Mouse (Mus musculus) naive thymus-derived CD4-positive, alpha-beta T cell, adult 2 months (primary cell): ENCODE measurements around the gene Yipf4.
"Not testable (repeated sequence)": the region's sequence is repeated elsewhere in the genome, so short reads cannot be mapped to it uniquely, and the experiment has no call there.

Experiments used
- DNase-seq: peaks from one replicate; pipeline ENCODE4 v3.0.0-alpha.2; 2011; ENCODE audit warnings: low read depth

Yipf4 gene

GRCm38 (mm10) chr17:74489024-74489900 lies at the start of gene Yipf4:
Yipf4 (plus strand) TSS chr17:74489493.
- peak; percentile 98 for DNase-seq

GRCm38 (mm10) chr17:74440486-74440885 lies 48.8 kb upstream of the Yipf4 start:
- DNase-seq = no peak

- no peak for DNase-seq
These were observed 39.5 kb upstream of the Yipf4 start for GRCm38 (mm10) chr17:74449776-74450175.

- no peak for DNase-seq
These were observed 35.4 kb upstream of the Yipf4 start for GRCm38 (mm10) chr17:74453928-74454327.

- DNase-seq = no peak
These were observed 34.6 kb upstream of the Yipf4 start for GRCm38 (mm10) chr17:74454660-74455059.

GRCm38 (mm10) chr17:74455426-74455825 lies 33.9 kb upstream of the Yipf4 start:
- no peak for DNase-seq

- no peak for DNase-seq
These were observed 32.5 kb upstream of the Yipf4 start for GRCm38 (mm10) chr17:74456825-74457224.

- peak; percentile 4 for DNase-seq
These were observed 31.2 kb upstream of the Yipf4 start for GRCm38 (mm10) chr17:74457972-74458677.

GRCm38 (mm10) chr17:74458711-74459408 lies 30.4 kb upstream of the Yipf4 start, which contains the start of gene Nlrc4:
Nlrc4 (minus strand) TSS chr17:74459142.
- peak; percentile 33 for DNase-seq

- no peak for DNase-seq
These were observed 25.8 kb upstream of the Yipf4 start for GRCm38 (mm10) chr17:74463510-74463909.

GRCm38 (mm10) chr17:74467981-74468380 lies 21.3 kb upstream of the Yipf4 start:
- not testable (repeated sequence) for DNase-seq

- not testable (repeated sequence) for DNase-seq
These were observed 19.2 kb upstream of the Yipf4 start for GRCm38 (mm10) chr17:74470133-74470532.

GRCm38 (mm10) chr17:74480361-74481069 lies 8.8 kb upstream of the Yipf4 start:
- no peak for DNase-seq

- DNase-seq = no peak
These were observed 568 bp downstream of the Yipf4 start for GRCm38 (mm10) chr17:74489901-74490220.

- no peak for DNase-seq
These were observed 2.3 kb downstream of the Yipf4 start for GRCm38 (mm10) chr17:74491565-74491964.

- no peak for DNase-seq
These were observed 10.9 kb downstream of the Yipf4 start for GRCm38 (mm10) chr17:74500204-74500603.

GRCm38 (mm10) chr17:74501085-74501484 lies 11.8 kb downstream of the Yipf4 start:
- no peak for DNase-seq

GRCm38 (mm10) chr17:74507934-74508333 lies 18.6 kb downstream of the Yipf4 start:
- no peak for DNase-seq

GRCm38 (mm10) chr17:74508600-74508999 lies 19.3 kb downstream of the Yipf4 start:
- DNase-seq = no peak

GRCm38 (mm10) chr17:74512308-74512707 lies 23.0 kb downstream of the Yipf4 start:
- DNase-seq = no peak

GRCm38 (mm10) chr17:74522797-74523723 lies 33.8 kb downstream of the Yipf4 start:
- DNase-seq = peak; percentile 18
